Mouse (Mus musculus): ENCODE data around the gene Pccb.

GRCm38 (mm10) chr9:101012433-101012832 is 22.3 kb downstream of the Pccb start:
- TF ChIP-seq POLR2A (IDR thresholded peaks at IDR 0.05; ENCODE audit: borderline replicate concordance, insufficient read depth, low read length) = no peak
- no peak for TF ChIP-seq CTCF (IDR thresholded peaks at IDR 0.05; ENCODE audit: borderline replicate concordance, insufficient read depth, low read depth, low read length)
